Mouse (Mus musculus) forebrain, embryonic 16.5 days (tissue): ENCODE measurements at regions not wholly inside any gene's neighbourhood (a gene's known extent, or its start where the extent isn't known, plus 50 kb on each side); places are given as distances from the start of the nearest gene placed in this dataset.

ENCODE experiments used
- ATAC-seq: fragments of 200-750 bp; cut with Nextera tagmentation; 2 replicates; pipeline ENCODE4 v1.8.0; 2017; ENCODE audit warnings: mild to moderate bottlenecking, moderate library complexity
- H3K27ac ChIP-seq: fragments of 300-500 bp; sonication (generic); 2 replicates; pipeline ENCODE4 v1.5.1; 2014; ENCODE audit warnings: low read length, control low read depth
- H3K27me3 ChIP-seq: fragments of 300-500 bp; sonication (generic); replicated peaks from 2 replicates; pipeline ENCODE4 v1.6.1; 2014; ENCODE audit warnings: low read length; ENCODE audit not compliant: control insufficient read depth, insufficient read depth
- H3K36me3 ChIP-seq: fragments of 300-500 bp; sonication (generic); 2 replicates; pipeline ENCODE4 v1.6.1; 2014; ENCODE audit not compliant: control insufficient read depth, insufficient read depth
- H3K4me1 ChIP-seq: fragments of 300-500 bp; sonication (generic); replicated peaks from 2 replicates; pipeline ENCODE4 v1.6.1; 2014; ENCODE audit warnings: low read length; ENCODE audit not compliant: control insufficient read depth, insufficient read depth
- H3K4me2 ChIP-seq: fragments of 300-500 bp; sonication (generic); 2 replicates; pipeline ENCODE4 v1.6.1; 2014; ENCODE audit warnings: mild to moderate bottlenecking, low read length, control low read depth
- H3K4me3 ChIP-seq: fragments of 300-500 bp; sonication (generic); replicated peaks from 2 replicates; pipeline ENCODE4 v1.5.1; 2014; ENCODE audit warnings: mild to moderate bottlenecking, low read length, control low read depth
- H3K9ac ChIP-seq: fragments of 300-500 bp; sonication (generic); replicated peaks from 2 replicates; pipeline ENCODE4 v1.6.1; 2014; ENCODE audit warnings: low read depth, low read length, control low read depth
- H3K9me3 ChIP-seq: fragments of 300-500 bp; sonication (generic); 2 replicates; pipeline ENCODE4 v1.6.1; 2016; ENCODE audit warnings: low read length; ENCODE audit not compliant: control insufficient read depth
- WGBS: fragments of 180-500 bp; shearing (Covaris S2); extraction: QIAGEN DNeasy Blood & Tissue Kit; methylation state at CpG from one replicate; pipeline ENCODE4 v1.1.7; 2014; 5-methylcytosine and 5-hydroxymethylcytosine counted together

- peak; percentile 70 for ATAC-seq
- H3K9me3 ChIP-seq = no peaks in the 10 kb centered on the region
- no peak overlapping the region for H3K4me3 ChIP-seq
- 47% methylated on average over 7 of the region's 7 CpGs for WGBS
- no peaks in the 10 kb centered on the region for H3K27me3 ChIP-seq
- no peak overlapping the region for H3K9ac ChIP-seq
- no peak overlapping the region for H3K27ac ChIP-seq
- H3K4me1 ChIP-seq = peaks cover 2% of the 10 kb centered on the region; the same call in 1 of the 2 replicates
- H3K4me2 ChIP-seq = no peak overlapping the region
- no peaks in the 10 kb centered on the region for H3K36me3 ChIP-seq
Measured at GRCm38 (mm10) chr14:105643285-105643957, 253.2 kb downstream of the Spry2 start.

GRCm38 (mm10) chr14:105632335-105632734, 264.3 kb downstream of the Spry2 start:
- Histone ChIP-seq H3K4me2 (no peak overlapping the region), H3K9ac (no peak overlapping the region), H3K27me3 (no peaks in the 10 kb centered on the region), H3K36me3 (no peaks in the 10 kb centered on the region), H3K4me3 (no peak overlapping the region), H3K9me3 (no peaks in the 10 kb centered on the region), H3K27ac (no peak overlapping the region), H3K4me1 (peaks cover 20% of the 10 kb centered on the region)
- no peak for ATAC-seq
- WGBS = 93% methylated on average over 4 of the region's 4 CpGs

- Histone ChIP-seq H3K4me3 (no peak overlapping the region), H3K9me3 (no peaks in the 10 kb centered on the region), H3K4me2 (peak overlapping the region; percentile 36), H3K27me3 (no peaks in the 10 kb centered on the region), H3K36me3 (no peaks in the 10 kb centered on the region), H3K9ac (no peak overlapping the region), H3K4me1 (peaks cover 20% of the 10 kb centered on the region), H3K27ac (peak overlapping the region; percentile 88)
- WGBS = 17% methylated on average over 5 of the region's 5 CpGs
- ATAC-seq = peak; percentile 82
Measured at GRCm38 (mm10) chr14:105631681-105632031, 265.0 kb downstream of the Spry2 start.

GRCm38 (mm10) chr14:105630867-105631680, 265.5 kb downstream of the Spry2 start:
- no peaks in the 10 kb centered on the region for H3K36me3 ChIP-seq
- no peaks in the 10 kb centered on the region for H3K27me3 ChIP-seq
- H3K9ac ChIP-seq = no peak overlapping the region
- H3K9me3 ChIP-seq = no peaks in the 10 kb centered on the region
- H3K4me3 ChIP-seq = peak overlapping the region; percentile 1; the same call in 1 of the 2 replicates
- WGBS = 11% methylated on average over 9 of the region's 9 CpGs
- peak overlapping the region; percentile 36 for H3K4me2 ChIP-seq
- H3K4me1 ChIP-seq = peaks cover 18% of the 10 kb centered on the region
- H3K27ac ChIP-seq = peak overlapping the region; percentile 88
- peak; percentile 95 for ATAC-seq

GRCm38 (mm10) chr14:105630444-105630843, 266.2 kb downstream of the Spry2 start:
- WGBS = 40% methylated on average over 5 of the region's 5 CpGs

GRCm38 (mm10) chr14:105628673-105629072, 267.9 kb downstream of the Spry2 start:
- no peak for ATAC-seq
- Histone ChIP-seq H3K4me2 (no peak overlapping the region), H3K4me3 (no peak overlapping the region)

More at GRCm38 (mm10) chr14:105630444-105630843, 266.2 kb downstream of the Spry2 start:
- no peak for ATAC-seq
- Histone ChIP-seq H3K9me3 (no peaks in the 10 kb centered on the region), H3K27me3 (no peaks in the 10 kb centered on the region), H3K4me3 (no peak overlapping the region), H3K4me1 (peaks cover 18% of the 10 kb centered on the region), H3K27ac (peak overlapping the region; percentile 58), H3K9ac (no peak overlapping the region), H3K4me2 (no peak overlapping the region; the same call in 1 of the 2 replicates), H3K36me3 (no peaks in the 10 kb centered on the region)

GRCm38 (mm10) chr14:105624387-105624786, 272.2 kb downstream of the Spry2 start:
- Histone ChIP-seq H3K4me2 (no peak overlapping the region), H3K4me1 (peaks cover 6% of the 10 kb centered on the region), H3K4me3 (no peak overlapping the region), H3K9ac (no peak overlapping the region), H3K27ac (no peak overlapping the region; the same call in 1 of the 2 replicates), H3K27me3 (no peaks in the 10 kb centered on the region), H3K9me3 (no peaks in the 10 kb centered on the region), H3K36me3 (no peaks in the 10 kb centered on the region)
- ATAC-seq = no peak
- WGBS = 59% methylated on average over 7 of the region's 7 CpGs

More at GRCm38 (mm10) chr14:105628673-105629072, 267.9 kb downstream of the Spry2 start:
- 49% methylated on average over 3 of the region's 3 CpGs for WGBS
- no peaks in the 10 kb centered on the region for H3K36me3 ChIP-seq
- no peaks in the 10 kb centered on the region for H3K9me3 ChIP-seq
- no peak overlapping the region for H3K9ac ChIP-seq
- H3K4me1 ChIP-seq = peaks cover 24% of the 10 kb centered on the region
- no peak overlapping the region for H3K27ac ChIP-seq
- H3K27me3 ChIP-seq = no peaks in the 10 kb centered on the region

- 95% methylated on average over 5 of the region's 5 CpGs for WGBS
- H3K9ac ChIP-seq = no peak overlapping the region
- no peak overlapping the region for H3K4me3 ChIP-seq
- H3K27ac ChIP-seq = no peak overlapping the region
- H3K27me3 ChIP-seq = no peaks in the 10 kb centered on the region
- H3K4me2 ChIP-seq = no peak overlapping the region
- H3K4me1 ChIP-seq = peaks cover 6% of the 10 kb centered on the region
- H3K36me3 ChIP-seq = no peaks in the 10 kb centered on the region
- no peaks in the 10 kb centered on the region for H3K9me3 ChIP-seq
- no peak for ATAC-seq
Measured at GRCm38 (mm10) chr14:105622166-105622565, 274.5 kb downstream of the Spry2 start.

GRCm38 (mm10) chr14:105621124-105621523, 275.5 kb downstream of the Spry2 start:
- ATAC-seq = peak; percentile 52

More at GRCm38 (mm10) chr14:105621124-105621523, 275.5 kb downstream of the Spry2 start:
- Histone ChIP-seq H3K27me3 (no peaks in the 10 kb centered on the region), H3K27ac (no peak overlapping the region), H3K4me3 (no peak overlapping the region), H3K4me2 (no peak overlapping the region), H3K9me3 (no peaks in the 10 kb centered on the region), H3K4me1 (peaks cover 6% of the 10 kb centered on the region), H3K9ac (no peak overlapping the region), H3K36me3 (no peaks in the 10 kb centered on the region)
- 32% methylated on average over 6 of the region's 6 CpGs for WGBS
